Mouse (Mus musculus) hindbrain, embryonic 13.5 days (tissue): ENCODE results near the gene Zfp213. TPM values are rescaled to one million over a fixed set of nuclear protein-coding genes. Genes with fewer than 3 reads are reported as not detected.
A peak's percentile ranks its signal among the peaks of the same experiment; 100 is the strongest.
"Not testable (repeated sequence)": the region's sequence is repeated elsewhere in the genome, so short reads cannot be mapped to it uniquely, and the experiment has no call there.

Experiments
- ATAC-seq: fragments of 200-750 bp; cut with Nextera tagmentation; 2 replicates; pipeline ENCODE4 v1.8.0; 2017; ENCODE audit warnings: moderate TSS enrichment; ENCODE audit not compliant: low FRiP score
- H3K27ac ChIP-seq: fragments of 300-500 bp; sonication (generic); 2 replicates; pipeline ENCODE4 v1.5.1; 2015; ENCODE audit warnings: inconsistent platforms, mild to moderate bottlenecking, moderate library complexity
- H3K27me3 ChIP-seq: fragments of 300-500 bp; sonication (generic); 2 replicates; pipeline ENCODE4 v1.6.1; 2015; ENCODE audit warnings: mild to moderate bottlenecking, inconsistent platforms
- H3K36me3 ChIP-seq: fragments of 300-500 bp; sonication (generic); 2 replicates; pipeline ENCODE4 v1.6.1; 2015; ENCODE audit warnings: mild to moderate bottlenecking, inconsistent platforms
- H3K4me1 ChIP-seq: fragments of 300-500 bp; sonication (generic); replicated peaks from 2 replicates; pipeline ENCODE4 v1.6.1; 2015; ENCODE audit warnings: inconsistent platforms
- H3K4me2 ChIP-seq: fragments of 300-500 bp; sonication (generic); 2 replicates; pipeline ENCODE4 v1.6.1; 2015; ENCODE audit warnings: inconsistent platforms, mild to moderate bottlenecking, moderate library complexity
- H3K4me3 ChIP-seq: fragments of 300-500 bp; sonication (generic); 2 replicates; pipeline ENCODE4 v1.5.1; 2015; ENCODE audit warnings: mild to moderate bottlenecking, inconsistent platforms
- H3K9ac ChIP-seq: fragments of 300-500 bp; sonication (generic); 2 replicates; pipeline ENCODE4 v1.6.1; 2015; ENCODE audit warnings: mild to moderate bottlenecking, inconsistent platforms
- H3K9me3 ChIP-seq: fragments of 300-500 bp; sonication (generic); 2 replicates; pipeline ENCODE4 v1.6.1; 2016; ENCODE audit warnings: inconsistent platforms
- WGBS: fragments of 180-500 bp; shearing (Covaris S2); methylation state at CpG from one replicate; pipeline ENCODE4 v1.1.7; 2015; 5-methylcytosine and 5-hydroxymethylcytosine counted together
- polyA plus RNA-seq: library from polyadenylated mRNA; unstranded; fragments of >200 nt; fragmentation: Nextera tagmentation; extraction: Ambion mirVana; gene quantifications from 2 replicates; pipeline ENCODE4 v1.2.1, GENCODE M21; 2015

The Zfp213 gene
- polyA plus RNA-seq, 1 experiment from 2014 or later = 18.2 TPM

DNA sequence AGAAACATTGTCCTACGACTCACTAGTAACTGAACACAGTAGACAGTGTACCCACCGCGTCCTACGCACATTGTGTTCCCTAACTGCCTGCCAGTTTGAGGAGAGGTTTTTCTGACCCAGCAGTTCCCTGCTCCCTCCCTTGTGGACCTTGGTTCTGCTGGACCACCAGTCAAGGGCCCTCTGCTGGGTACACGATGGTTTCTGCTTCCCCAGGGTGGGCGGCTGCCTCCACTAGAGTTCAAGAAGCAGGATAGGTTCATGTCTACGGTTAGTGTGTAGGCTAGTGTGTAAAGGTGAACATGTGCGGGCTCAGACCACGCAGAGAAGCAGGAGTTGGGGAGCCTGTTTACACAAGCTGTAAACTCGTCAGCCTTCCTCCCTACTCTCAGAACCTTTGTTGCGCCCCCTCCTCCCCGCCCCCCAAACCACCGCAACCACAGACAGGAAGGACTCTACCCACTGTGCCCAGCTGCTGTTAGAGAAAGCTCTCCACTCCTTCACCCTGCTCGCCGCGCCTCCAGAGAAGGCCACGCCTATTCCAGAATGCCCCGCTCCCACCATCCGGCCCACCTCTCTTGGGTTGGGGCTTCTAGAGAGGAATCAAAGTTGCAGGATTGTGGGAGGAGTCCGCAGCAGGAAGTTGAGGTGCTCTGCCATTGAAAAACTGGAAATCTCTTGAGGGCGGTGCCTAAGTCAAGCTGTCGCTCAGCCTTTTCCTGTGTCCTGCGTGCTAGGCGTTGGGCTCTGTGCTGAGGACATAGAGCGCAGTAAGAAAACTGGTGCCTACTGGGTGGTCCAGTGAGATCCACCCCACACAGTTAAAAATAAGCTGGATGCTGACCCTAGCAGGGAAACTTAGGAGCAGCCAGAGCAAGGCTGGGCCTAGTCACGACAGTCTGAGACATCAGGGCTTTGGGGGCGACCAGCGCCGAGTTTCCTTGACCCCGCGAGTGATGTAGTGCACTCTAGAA is 34.8 kb upstream of the Zfp213 start, which contains the start of gene Zfp13:
Gene Zfp13 (minus strand): TSS at position 906 of the 971 bp plus-strand sequence.
- peak; percentile 95 for ATAC-seq
- Histone ChIP-seq H3K9ac (peak within 1 kb of the TSS; percentile 66), H3K9me3 (no peaks in the 10 kb centered on the region), H3K27me3 (peaks cover 15% of the 10 kb centered on the region), H3K4me3 (peak within 1 kb of the TSS; percentile 42), H3K4me1 (peaks cover 14% of the 10 kb centered on the region), H3K4me2 (peak within 1 kb of the TSS; percentile 65), H3K36me3 (no peaks in the 10 kb centered on the region), H3K27ac (peak within 1 kb of the TSS; percentile 58)
- 12% methylated on average over 28 of the region's 31 CpGs for WGBS

DNA sequence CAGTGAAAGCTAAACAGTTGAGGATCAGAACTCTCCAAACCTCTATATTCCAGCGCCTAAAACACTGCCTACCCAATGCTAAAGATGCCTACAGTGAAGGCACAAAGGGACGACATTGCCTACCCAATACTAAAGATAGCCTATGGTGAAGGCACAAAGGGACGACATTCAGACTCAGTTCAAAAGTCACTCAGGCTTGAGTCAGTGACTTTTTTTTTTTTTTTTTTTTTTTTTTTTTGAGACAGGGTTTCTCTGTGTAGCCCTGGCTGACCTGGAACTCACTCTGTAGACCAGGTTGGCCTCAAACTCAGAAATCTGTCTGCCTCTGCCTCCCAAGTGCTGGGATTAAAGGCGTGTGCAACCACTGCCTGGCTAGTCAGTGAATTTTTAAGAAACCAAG is 31.1 kb upstream of the Zfp213 start:
- not testable (repeated sequence) for H3K36me3 ChIP-seq, H3K4me3 ChIP-seq, H3K4me2 ChIP-seq, H3K9ac ChIP-seq, H3K27me3 ChIP-seq, H3K27ac ChIP-seq, ATAC-seq, H3K9me3 ChIP-seq
- WGBS = 76% methylated on average over 4 of the region's 4 CpGs
- H3K4me1 ChIP-seq = peaks cover 19% of the 10 kb centered on the region

DNA sequence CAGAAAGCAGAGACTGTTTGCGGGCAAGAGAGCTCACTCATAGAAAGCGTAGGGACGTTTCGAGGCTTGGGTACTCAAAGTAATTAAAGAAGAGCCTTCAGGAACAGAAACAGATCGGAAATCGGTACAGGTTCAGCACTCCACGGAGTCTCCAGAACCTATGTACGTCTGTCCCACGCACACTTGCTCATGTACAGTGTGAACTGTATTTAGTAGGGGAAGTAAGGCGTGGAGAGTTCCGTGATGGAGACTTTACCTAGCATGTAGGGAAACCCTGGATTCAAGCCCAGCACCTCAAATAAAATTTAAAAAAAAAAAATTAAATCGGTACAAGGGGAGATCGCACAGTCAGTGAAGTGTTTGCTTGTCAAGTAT is 28.9 kb upstream of the Zfp213 start:
- Histone ChIP-seq H3K4me1 (peaks cover 5% of the 10 kb centered on the region), H3K4me3 (peak overlapping the region; percentile 45), H3K9me3 (no peaks in the 10 kb centered on the region), H3K27ac (peak overlapping the region; percentile 82), H3K4me2 (peak overlapping the region; percentile 75), H3K27me3 (no peaks in the 10 kb centered on the region), H3K36me3 (no peaks in the 10 kb centered on the region), H3K9ac (peak overlapping the region; percentile 73)
- WGBS = 14% methylated on average over 13 of the region's 13 CpGs
- ATAC-seq = peak; percentile 77

DNA sequence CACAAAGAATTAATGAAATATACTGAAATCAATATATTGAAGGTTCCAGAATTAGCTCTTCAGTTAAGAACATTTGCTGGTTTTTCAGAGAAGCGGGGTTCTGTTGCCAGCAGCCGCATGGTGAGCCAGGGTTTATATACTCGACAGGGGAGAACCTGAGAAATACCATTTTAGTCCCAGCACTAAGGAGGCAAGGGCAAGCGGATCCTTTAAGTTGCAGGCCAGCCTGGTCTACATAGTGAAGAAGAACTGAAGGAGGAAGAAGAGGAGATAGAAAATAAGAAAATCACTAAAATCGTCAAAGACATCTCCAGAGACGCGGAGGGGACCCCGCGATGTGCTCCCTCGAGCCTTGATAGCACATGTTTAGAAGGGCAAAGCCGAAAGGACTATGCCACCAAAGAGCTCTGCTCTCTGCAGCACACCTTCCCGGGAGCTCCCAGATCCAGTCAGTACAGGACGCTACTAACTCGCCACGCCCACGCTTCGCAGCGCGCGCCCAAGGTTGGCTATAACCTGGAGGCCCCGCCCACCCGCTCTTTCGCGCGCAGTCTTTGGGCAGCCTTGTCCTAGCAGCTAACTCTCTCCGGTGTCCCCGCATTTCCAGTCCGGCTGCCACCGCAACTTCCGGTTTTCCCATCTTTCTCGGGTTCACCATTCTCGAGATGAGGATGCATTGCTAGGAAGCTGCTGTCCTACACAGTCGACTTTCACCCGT is 28.3 kb upstream of the Zfp213 start:
- Histone ChIP-seq H3K4me1 (peaks cover 5% of the 10 kb centered on the region), H3K9ac (peak overlapping the region; percentile 73), H3K9me3 (no peaks in the 10 kb centered on the region), H3K27me3 (no peaks in the 10 kb centered on the region), H3K4me2 (peak overlapping the region; percentile 75), H3K36me3 (no peaks in the 10 kb centered on the region), H3K4me3 (peak overlapping the region; percentile 45), H3K27ac (peak overlapping the region; percentile 82)
- 6% methylated on average over 34 of the region's 34 CpGs for WGBS
- peak; percentile 99 for ATAC-seq

DNA sequence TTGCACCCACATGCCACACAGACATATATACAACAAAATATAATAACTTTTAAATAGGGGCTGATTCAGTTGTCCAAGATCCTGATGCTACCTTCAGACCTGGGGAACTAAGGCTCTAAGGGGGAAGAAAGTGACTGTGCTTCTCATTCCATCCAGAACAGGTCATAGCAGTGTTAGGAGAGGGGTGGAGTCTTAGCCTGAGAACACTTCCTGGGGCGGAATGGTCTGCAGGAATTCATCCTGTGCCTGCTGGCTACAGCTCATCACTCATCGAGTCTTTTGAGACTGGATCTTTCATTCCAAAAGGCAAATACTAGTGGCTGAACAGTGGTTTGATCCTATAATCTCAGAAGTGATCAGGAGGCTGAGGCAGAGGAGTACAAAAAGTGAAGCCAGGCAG is 23.2 kb upstream of the Zfp213 start:
- Histone ChIP-seq H3K9me3 (no peaks in the 10 kb centered on the region), H3K4me3 (no peak overlapping the region), H3K4me2 (no peak overlapping the region), H3K9ac (no peak overlapping the region), H3K27ac (no peak overlapping the region), H3K36me3 (no peaks in the 10 kb centered on the region), H3K27me3 (no peaks in the 10 kb centered on the region), H3K4me1 (peaks cover 28% of the 10 kb centered on the region)
- ATAC-seq = no peak
- 78% methylated on average over 2 of the region's 2 CpGs for WGBS

DNA sequence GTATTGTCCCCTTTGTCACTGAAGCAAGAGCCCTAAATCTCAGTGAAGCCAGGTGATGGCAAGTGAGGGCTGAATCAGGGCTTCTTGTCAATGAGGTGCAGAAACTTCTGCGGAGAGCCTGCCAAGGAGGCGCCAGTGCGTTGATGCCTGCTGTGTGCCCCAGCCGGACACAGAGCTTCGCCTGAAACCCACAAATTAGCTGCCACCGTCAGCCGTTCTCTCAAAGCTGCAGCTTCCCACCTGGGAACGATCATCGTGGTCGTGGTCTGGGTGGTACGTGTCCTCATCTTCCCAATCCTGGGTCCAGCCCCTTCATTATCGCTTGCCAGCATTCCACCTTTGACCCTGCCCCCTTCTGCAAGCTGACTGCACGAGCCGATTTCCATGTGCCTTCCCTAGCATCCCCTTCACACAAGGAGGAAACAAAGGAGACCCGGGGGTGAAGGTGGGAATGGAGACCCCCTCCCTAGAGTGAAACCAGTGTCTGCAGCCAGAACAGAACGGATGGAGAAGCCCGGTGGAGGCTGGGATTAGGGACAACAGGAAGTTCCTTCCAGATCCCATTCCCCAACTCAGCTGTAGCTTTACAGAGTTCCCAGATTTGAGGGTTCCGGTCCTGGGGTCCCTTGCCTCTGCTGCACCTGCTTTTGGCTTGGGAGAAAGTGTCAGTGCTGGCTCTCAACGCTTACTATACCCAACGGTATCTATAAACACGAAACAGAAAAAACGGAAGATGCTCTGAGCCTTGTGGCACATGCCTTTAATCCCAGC is 21.9 kb upstream of the Zfp213 start:
- Histone ChIP-seq H3K4me1 (peaks cover 28% of the 10 kb centered on the region), H3K9me3 (no peaks in the 10 kb centered on the region), H3K27ac (peak overlapping the region; percentile 76), H3K36me3 (peaks cover 8% of the 10 kb centered on the region), H3K4me2 (peak overlapping the region; percentile 86), H3K27me3 (no peaks in the 10 kb centered on the region), H3K4me3 (peak overlapping the region; percentile 79), H3K9ac (peak overlapping the region; percentile 93)
- peak; percentile 91 for ATAC-seq
- under 1% methylated on average over 22 of the region's 22 CpGs for WGBS

DNA sequence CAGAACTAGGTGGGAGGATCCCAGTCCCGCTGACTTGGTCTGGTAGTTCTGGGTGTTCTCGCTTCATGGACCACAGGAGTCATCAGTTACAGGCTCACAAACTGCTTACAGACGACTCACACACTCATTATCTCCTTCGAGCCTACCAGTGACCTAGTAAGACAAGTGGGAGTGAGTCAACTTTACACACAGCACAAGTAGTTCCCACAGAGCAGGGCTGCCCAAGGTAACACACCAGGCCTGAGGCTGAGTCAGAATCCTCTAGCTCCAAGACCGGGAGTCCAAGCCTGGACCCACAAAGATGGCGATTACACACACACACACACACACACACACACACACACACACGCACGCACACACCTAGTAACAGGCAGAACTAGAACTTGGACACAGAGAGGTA is 20.7 kb upstream of the Zfp213 start:
- Histone ChIP-seq H3K4me1 (peaks cover 28% of the 10 kb centered on the region), H3K9me3 (no peaks in the 10 kb centered on the region), H3K9ac (peak overlapping the region; percentile 93), H3K4me3 (peak overlapping the region; percentile 79), H3K27ac (no peak overlapping the region), H3K4me2 (peak overlapping the region; percentile 86), H3K36me3 (peaks cover 19% of the 10 kb centered on the region), H3K27me3 (no peaks in the 10 kb centered on the region)
- ATAC-seq = no peak
- WGBS = 88% methylated on average over 8 of the region's 8 CpGs

DNA sequence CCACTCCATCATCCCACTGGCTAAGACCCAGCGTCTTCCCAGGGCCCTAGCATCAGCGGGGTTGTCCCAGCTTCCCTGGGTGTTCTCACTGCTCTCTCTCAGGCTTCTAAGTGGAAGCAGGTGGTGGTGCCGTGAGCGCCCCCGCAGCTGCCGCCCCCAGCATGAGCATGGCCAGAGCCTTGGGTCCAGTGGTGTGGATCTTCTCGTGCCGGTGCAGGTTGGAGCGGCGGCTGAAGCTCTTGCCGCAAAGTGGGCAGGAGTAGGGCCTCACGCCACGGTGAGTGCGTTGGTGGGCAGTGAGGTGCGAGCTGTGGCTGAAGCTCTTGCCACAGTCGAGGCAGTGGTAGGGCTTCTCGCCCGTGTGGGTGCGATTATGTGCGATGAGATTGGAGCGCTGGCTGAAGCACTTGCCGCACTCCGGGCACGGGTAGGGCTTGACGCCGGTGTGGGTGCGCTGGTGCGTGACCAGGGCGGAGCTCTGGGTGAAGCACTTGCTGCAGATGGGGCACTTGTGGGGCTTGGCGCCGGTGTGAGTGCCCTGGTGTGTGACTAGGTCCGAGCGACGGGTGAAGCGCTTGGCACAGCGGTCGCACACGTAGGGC is 12.0 kb upstream of the Zfp213 start:
- Histone ChIP-seq H3K27ac (no peak overlapping the region), H3K4me1 (no peaks in the 10 kb centered on the region), H3K27me3 (no peaks in the 10 kb centered on the region), H3K36me3 (peaks cover 87% of the 10 kb centered on the region), H3K9ac (no peak overlapping the region), H3K4me2 (no peak overlapping the region), H3K4me3 (no peak overlapping the region), H3K9me3 (peaks cover 5% of the 10 kb centered on the region; the same call in 1 of the 2 replicates)
- ATAC-seq = peak; percentile 21; the same call in 1 of the 2 replicates
- WGBS = 94% methylated on average over 38 of the region's 38 CpGs

DNA sequence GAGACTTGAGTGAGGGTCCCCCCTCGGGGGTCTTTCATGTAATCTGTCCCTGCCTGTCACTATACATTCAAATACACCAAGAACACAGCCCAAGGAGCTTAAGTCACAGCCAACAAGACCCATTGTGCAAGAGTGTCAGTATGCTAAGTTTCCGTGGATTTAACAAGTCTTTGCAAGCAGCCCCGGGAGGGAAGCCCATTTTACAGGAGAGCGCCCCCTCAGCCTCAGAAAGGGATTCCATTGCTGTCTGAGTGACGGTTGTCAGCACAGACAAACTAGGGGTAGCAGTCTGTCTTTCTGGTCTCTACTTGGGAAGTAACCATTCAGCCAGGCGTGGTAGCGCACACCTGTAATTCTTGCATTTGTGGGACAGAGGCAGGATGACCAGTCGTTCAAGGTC is 10.1 kb upstream of the Zfp213 start:
- 95% methylated on average over 8 of the region's 8 CpGs for WGBS
- Histone ChIP-seq H3K4me2 (no peak overlapping the region), H3K27me3 (no peaks in the 10 kb centered on the region), H3K9ac (no peak overlapping the region), H3K4me1 (no peaks in the 10 kb centered on the region), H3K4me3 (no peak overlapping the region), H3K36me3 (peaks cover 68% of the 10 kb centered on the region), H3K9me3 (peaks cover 5% of the 10 kb centered on the region; the same call in 1 of the 2 replicates), H3K27ac (no peak overlapping the region)
- ATAC-seq = no peak

DNA sequence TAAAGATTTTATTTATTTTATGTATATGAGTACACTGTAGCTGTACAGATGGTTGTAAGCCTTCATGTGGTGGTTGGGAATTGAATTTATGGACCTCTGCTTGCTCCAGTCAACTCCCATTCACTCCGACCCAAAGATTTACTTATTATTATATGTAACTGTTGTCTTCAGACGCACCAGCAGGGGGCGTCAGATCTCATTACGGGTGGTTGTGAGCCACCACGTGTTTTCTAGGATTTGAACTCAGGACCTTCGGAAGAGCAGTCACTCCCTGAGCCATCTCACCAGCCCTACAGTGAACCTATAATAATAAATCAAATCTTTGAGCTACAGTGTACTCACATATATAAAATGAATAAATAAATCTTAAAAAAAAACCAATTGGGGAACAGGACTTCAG is 8.0 kb upstream of the Zfp213 start:
- Histone ChIP-seq H3K4me1 (no peaks in the 10 kb centered on the region), H3K9me3 (peaks cover 5% of the 10 kb centered on the region; the same call in 1 of the 2 replicates), H3K36me3 (peaks cover 51% of the 10 kb centered on the region), H3K4me3 (no peak overlapping the region), H3K9ac (no peak overlapping the region), H3K27ac (no peak overlapping the region), H3K27me3 (no peaks in the 10 kb centered on the region), H3K4me2 (no peak overlapping the region)
- 80% methylated on average over 6 of the region's 6 CpGs for WGBS
- no peak for ATAC-seq

DNA sequence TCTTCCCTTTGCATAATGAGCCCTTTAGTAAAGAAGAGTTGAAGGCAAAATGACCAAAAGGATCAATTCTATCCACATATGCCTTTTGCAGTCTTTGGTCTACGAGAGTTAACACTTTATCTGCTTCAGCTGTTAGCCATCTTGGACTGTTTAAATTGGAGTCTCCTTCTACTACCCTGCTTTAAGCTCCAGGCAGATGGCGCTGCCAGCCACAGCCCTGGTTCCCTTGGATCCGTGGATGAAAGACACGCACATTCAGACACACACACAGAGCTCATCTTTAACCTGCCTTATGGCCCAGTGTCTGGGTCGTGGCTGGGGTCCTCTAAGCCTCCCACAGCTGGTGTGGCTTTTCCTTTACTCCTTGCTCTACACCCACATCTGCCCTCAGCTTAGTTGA is 7.0 kb upstream of the Zfp213 start:
- H3K4me2 ChIP-seq = no peak overlapping the region
- peaks cover 41% of the 10 kb centered on the region for H3K36me3 ChIP-seq
- peaks cover 2% of the 10 kb centered on the region; the same call in 1 of the 2 replicates for H3K9me3 ChIP-seq
- no peak overlapping the region for H3K27ac ChIP-seq
- 32% methylated on average over 5 of the region's 5 CpGs for WGBS
- H3K4me1 ChIP-seq = no peaks in the 10 kb centered on the region
- H3K4me3 ChIP-seq = no peak overlapping the region
- ATAC-seq = no peak
- no peak overlapping the region for H3K9ac ChIP-seq
- H3K27me3 ChIP-seq = no peaks in the 10 kb centered on the region
